Mouse (Mus musculus) hindbrain, embryonic 13.5 days (tissue): ENCODE measurements around the gene G430095P16Rik. TPM values are rescaled to one million over a fixed set of nuclear protein-coding genes. Genes with fewer than 3 reads are reported as not detected.

Experiments
- ATAC-seq: fragments of 200-750 bp; cut with Nextera tagmentation; 2 replicates; pipeline ENCODE4 v1.8.0; 2017; ENCODE audit warnings: moderate TSS enrichment; ENCODE audit not compliant: low FRiP score
- H3K27ac ChIP-seq: fragments of 300-500 bp; sonication (generic); 2 replicates; pipeline ENCODE4 v1.5.1; 2015; ENCODE audit warnings: inconsistent platforms, mild to moderate bottlenecking, moderate library complexity
- H3K27me3 ChIP-seq: fragments of 300-500 bp; sonication (generic); 2 replicates; pipeline ENCODE4 v1.6.1; 2015; ENCODE audit warnings: mild to moderate bottlenecking, inconsistent platforms
- H3K36me3 ChIP-seq: fragments of 300-500 bp; sonication (generic); 2 replicates; pipeline ENCODE4 v1.6.1; 2015; ENCODE audit warnings: mild to moderate bottlenecking, inconsistent platforms
- H3K4me1 ChIP-seq: fragments of 300-500 bp; sonication (generic); replicated peaks from 2 replicates; pipeline ENCODE4 v1.6.1; 2015; ENCODE audit warnings: inconsistent platforms
- H3K4me2 ChIP-seq: fragments of 300-500 bp; sonication (generic); 2 replicates; pipeline ENCODE4 v1.6.1; 2015; ENCODE audit warnings: inconsistent platforms, mild to moderate bottlenecking, moderate library complexity
- H3K4me3 ChIP-seq: fragments of 300-500 bp; sonication (generic); 2 replicates; pipeline ENCODE4 v1.5.1; 2015; ENCODE audit warnings: mild to moderate bottlenecking, inconsistent platforms
- H3K9ac ChIP-seq: fragments of 300-500 bp; sonication (generic); 2 replicates; pipeline ENCODE4 v1.6.1; 2015; ENCODE audit warnings: mild to moderate bottlenecking, inconsistent platforms
- H3K9me3 ChIP-seq: fragments of 300-500 bp; sonication (generic); 2 replicates; pipeline ENCODE4 v1.6.1; 2016; ENCODE audit warnings: inconsistent platforms
- WGBS: fragments of 180-500 bp; shearing (Covaris S2); methylation state at CpG from one replicate; pipeline ENCODE4 v1.1.7; 2015; 5-methylcytosine and 5-hydroxymethylcytosine counted together
- polyA plus RNA-seq: library from polyadenylated mRNA; unstranded; fragments of >200 nt; fragmentation: Nextera tagmentation; extraction: Ambion mirVana; gene quantifications from 2 replicates; pipeline ENCODE4 v1.2.1, GENCODE M21; 2015

Gene G430095P16Rik
- polyA plus RNA-seq, 1 experiment from 2014 or later, result 1.0 TPM

DNA sequence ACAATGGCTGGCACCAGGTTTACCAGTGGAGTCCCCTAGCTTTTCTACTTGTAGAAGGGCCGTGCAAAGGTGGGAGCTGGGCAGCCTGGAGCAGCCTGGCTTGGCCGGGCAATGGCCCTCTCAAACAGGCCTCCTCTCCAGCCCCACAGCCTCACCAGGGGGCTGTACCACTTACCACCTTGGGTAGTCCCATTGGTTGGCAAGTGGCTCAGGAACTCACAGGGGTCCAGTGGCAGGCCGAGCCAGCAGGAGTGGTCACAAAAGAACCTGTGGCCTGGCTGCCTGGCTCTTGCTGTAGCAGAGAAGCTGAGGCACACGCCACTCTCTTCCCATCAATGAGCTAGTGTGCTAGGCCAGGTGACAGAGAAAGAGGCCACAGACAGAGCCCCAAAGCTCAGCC is 8.6 kb upstream of the G430095P16Rik start:
- Histone ChIP-seq H3K4me1 (peaks cover 60% of the 10 kb centered on the region), H3K4me2 (no peak overlapping the region), H3K27ac (peak overlapping the region; percentile 92), H3K4me3 (no peak overlapping the region), H3K36me3 (peaks cover 5% of the 10 kb centered on the region; the same call in 1 of the 2 replicates), H3K9me3 (no peaks in the 10 kb centered on the region), H3K27me3 (peaks cover 70% of the 10 kb centered on the region), H3K9ac (peak overlapping the region; percentile 19; the same call in 1 of the 2 replicates)
- no peak for ATAC-seq
- WGBS, result 55% methylated on average over 4 of the region's 4 CpGs

DNA sequence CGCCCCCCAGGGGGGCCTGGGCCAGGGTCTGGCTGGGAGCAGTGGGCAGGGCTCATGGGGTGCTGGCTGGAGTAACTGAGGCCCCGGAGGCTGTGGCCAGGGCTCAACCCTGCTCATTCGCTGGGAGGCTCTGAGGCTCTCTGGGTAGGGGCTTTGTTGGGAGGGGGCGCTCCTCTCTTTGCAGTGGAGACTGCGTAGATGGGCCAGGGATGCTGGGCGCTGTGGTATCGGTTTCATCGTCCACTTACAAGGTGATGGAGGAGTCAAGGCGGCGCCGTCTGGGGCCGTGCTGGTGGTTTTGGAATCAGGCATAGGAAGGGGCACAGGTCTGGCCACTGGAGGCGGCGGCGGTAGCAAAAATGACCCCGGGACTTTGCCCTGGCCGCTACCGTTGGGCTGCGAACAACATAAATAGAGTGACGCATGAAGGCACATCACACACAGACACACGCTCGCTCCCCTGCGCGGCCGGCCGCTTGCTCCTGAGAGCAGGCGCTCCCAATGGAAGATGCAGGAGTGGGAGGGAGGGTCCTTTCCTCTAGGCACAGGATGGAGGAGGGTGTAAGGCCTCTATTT is 6.8 kb upstream of the G430095P16Rik start:
- Histone ChIP-seq H3K4me1 (peaks cover 50% of the 10 kb centered on the region), H3K27ac (peak overlapping the region; percentile 75), H3K9me3 (no peaks in the 10 kb centered on the region), H3K4me3 (peak overlapping the region; percentile 20), H3K4me2 (peak overlapping the region; percentile 44), H3K9ac (peak overlapping the region; percentile 53; the same call in 1 of the 2 replicates), H3K36me3 (peaks cover 15% of the 10 kb centered on the region; the same call in 1 of the 2 replicates), H3K27me3 (peaks cover 75% of the 10 kb centered on the region)
- WGBS, result 6% methylated on average over 27 of the region's 27 CpGs
- no peak for ATAC-seq

DNA sequence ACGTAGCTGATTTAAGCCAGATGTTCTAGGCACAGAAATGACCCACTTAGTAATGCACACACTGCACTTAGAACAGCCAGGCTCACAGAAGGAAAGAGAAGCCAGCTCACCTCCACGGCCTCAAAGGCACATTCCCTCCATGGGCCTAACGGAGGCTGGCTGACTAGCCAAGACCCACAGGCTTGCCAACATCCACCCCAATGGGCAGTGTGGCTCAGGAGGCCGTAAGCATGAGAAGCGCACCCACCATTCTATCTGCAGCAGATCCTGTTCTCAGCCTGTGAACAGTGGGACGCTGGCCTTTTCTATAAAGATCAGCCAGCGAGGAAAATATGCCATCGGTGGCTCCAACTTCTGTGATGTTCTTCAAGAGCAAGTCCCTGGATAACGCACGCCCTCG is 6.0 kb upstream of the G430095P16Rik start:
- no peak overlapping the region for H3K4me2 ChIP-seq
- peaks cover 76% of the 10 kb centered on the region for H3K27me3 ChIP-seq
- no peak overlapping the region for H3K9ac ChIP-seq
- ATAC-seq, result no peak
- H3K4me1 ChIP-seq, result peaks cover 42% of the 10 kb centered on the region
- WGBS, result 87% methylated on average over 11 of the region's 11 CpGs
- H3K4me3 ChIP-seq, result no peak overlapping the region
- 0 out of 2 replicates have a peak overlapping the region, but pooled peaks have one; percentile 35 for H3K27ac ChIP-seq
- H3K9me3 ChIP-seq, result no peaks in the 10 kb centered on the region
- peaks cover 20% of the 10 kb centered on the region; the same call in 1 of the 2 replicates for H3K36me3 ChIP-seq

- no peak overlapping the region for H3K27ac ChIP-seq
- peaks cover 20% of the 10 kb centered on the region; the same call in 1 of the 2 replicates for H3K36me3 ChIP-seq
- ATAC-seq, result no peak
- H3K4me2 ChIP-seq, result no peak overlapping the region
- no peaks in the 10 kb centered on the region for H3K9me3 ChIP-seq
- H3K4me1 ChIP-seq, result peaks cover 39% of the 10 kb centered on the region
- H3K27me3 ChIP-seq, result peaks cover 83% of the 10 kb centered on the region
- no peak overlapping the region for H3K9ac ChIP-seq
- WGBS, result 89% methylated on average over 5 of the region's 5 CpGs
- H3K4me3 ChIP-seq, result no peak overlapping the region
Measured at GRCm38 (mm10) chr8:84718476-84718875, 4.3 kb upstream of the G430095P16Rik start.

- no peak overlapping the region for H3K27ac ChIP-seq
- no peak for ATAC-seq
- H3K4me1 ChIP-seq, result peaks cover 39% of the 10 kb centered on the region
- no peak overlapping the region for H3K9ac ChIP-seq
- H3K36me3 ChIP-seq, result peaks cover 20% of the 10 kb centered on the region; the same call in 1 of the 2 replicates
- peaks cover 81% of the 10 kb centered on the region for H3K27me3 ChIP-seq
- H3K9me3 ChIP-seq, result no peaks in the 10 kb centered on the region
- WGBS, result 82% methylated on average over 5 of the region's 5 CpGs
- H3K4me3 ChIP-seq, result no peak overlapping the region
- no peak overlapping the region for H3K4me2 ChIP-seq
Measured at GRCm38 (mm10) chr8:84718959-84719690, 3.7 kb upstream of the G430095P16Rik start.

DNA sequence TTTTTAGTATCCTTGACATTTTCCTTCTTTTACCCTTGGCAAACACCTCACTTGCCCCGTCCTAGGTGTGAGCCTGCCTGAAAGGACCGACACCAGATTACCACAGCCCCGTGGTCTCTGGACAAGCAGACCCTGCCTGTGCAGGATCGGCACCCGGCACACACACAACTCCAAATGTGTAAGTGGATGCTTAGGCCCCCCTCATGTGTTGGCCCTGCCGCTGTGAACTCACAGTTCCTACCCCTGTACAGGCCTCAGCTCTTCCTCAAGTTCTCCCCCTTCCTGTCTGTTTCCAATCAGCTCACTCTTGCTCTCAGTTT is 317 bp upstream of the G430095P16Rik start:
- peak; percentile 8; the same call in 1 of the 2 replicates for ATAC-seq

DNA sequence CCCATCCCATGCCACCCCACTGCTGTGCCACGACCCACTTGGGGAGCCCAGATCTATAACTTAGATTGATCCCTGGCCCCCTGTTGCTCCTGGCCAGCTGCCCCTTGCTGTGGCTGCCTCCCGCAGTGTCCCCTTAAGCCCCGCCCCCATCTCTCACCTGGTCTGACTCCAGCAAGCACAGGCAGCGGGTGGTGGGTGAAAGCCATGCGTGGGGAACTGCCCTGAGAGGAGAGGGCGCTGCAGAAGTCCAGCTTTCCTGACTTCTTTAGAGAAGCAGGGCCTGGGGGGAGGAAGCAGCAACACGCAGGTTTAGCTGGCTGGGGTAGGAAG is 729 bp downstream of the G430095P16Rik start:
- Histone ChIP-seq H3K4me1 (peaks cover 62% of the 10 kb centered on the region), H3K27me3 (peaks cover 64% of the 10 kb centered on the region), H3K4me2 (peak overlapping the region; percentile 26; the same call in 1 of the 2 replicates), H3K36me3 (peaks cover 32% of the 10 kb centered on the region), H3K9me3 (no peaks in the 10 kb centered on the region), H3K27ac (peak overlapping the region; percentile 89), H3K9ac (peak overlapping the region; percentile 63), H3K4me3 (no peak overlapping the region)
- no peak for ATAC-seq
- 24% methylated on average over 7 of the region's 7 CpGs for WGBS

More for the DNA sequence above, 317 bp upstream of the G430095P16Rik start:
- H3K27me3 ChIP-seq, result peaks cover 71% of the 10 kb centered on the region
- H3K9ac ChIP-seq, result 0 out of 2 replicates have a peak overlapping the region, but pooled peaks have one; percentile 19
- H3K4me2 ChIP-seq, result no peak overlapping the region
- WGBS, result 61% methylated on average over 6 of the region's 6 CpGs
- no peaks in the 10 kb centered on the region for H3K9me3 ChIP-seq
- peaks cover 32% of the 10 kb centered on the region for H3K36me3 ChIP-seq
- no peak overlapping the region for H3K4me3 ChIP-seq
- H3K4me1 ChIP-seq, result peaks cover 54% of the 10 kb centered on the region
- peak overlapping the region; percentile 89 for H3K27ac ChIP-seq

DNA sequence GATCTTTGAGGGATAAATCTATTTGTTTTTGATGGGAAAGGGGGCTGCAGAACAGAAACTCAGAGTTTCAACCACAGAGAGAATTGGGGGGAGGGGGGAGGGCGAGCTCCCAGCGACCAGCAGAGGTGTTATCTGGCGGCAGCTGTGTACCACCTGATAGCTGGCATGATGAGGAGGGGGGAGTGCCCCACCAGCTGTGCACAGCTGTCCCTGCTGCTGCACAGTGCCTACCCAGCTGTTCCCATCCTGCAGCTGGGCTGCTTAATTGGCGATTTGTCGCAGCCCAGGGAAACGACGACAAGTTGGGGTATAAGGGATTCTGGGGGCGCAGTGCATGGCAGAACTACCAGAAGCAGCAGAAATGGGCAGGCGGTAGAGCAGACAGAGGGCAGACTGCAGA is 1.9 kb downstream of the G430095P16Rik start:
- Histone ChIP-seq H3K9me3 (no peaks in the 10 kb centered on the region), H3K36me3 (peaks cover 26% of the 10 kb centered on the region), H3K4me2 (no peak overlapping the region), H3K9ac (peak overlapping the region; percentile 55; the same call in 1 of the 2 replicates), H3K4me3 (no peak overlapping the region), H3K27me3 (peaks cover 54% of the 10 kb centered on the region), H3K4me1 (peaks cover 73% of the 10 kb centered on the region), H3K27ac (peak overlapping the region; percentile 89)
- WGBS, result 42% methylated on average over 9 of the region's 9 CpGs
- ATAC-seq, result no peak

GRCm38 (mm10) chr8:84725246-84725940 is 2.6 kb downstream of the G430095P16Rik start:
- Histone ChIP-seq H3K4me2 (no peak overlapping the region), H3K27ac (peak overlapping the region; percentile 89), H3K4me3 (no peak overlapping the region), H3K36me3 (peaks cover 19% of the 10 kb centered on the region), H3K9me3 (no peaks in the 10 kb centered on the region), H3K4me1 (peaks cover 77% of the 10 kb centered on the region), H3K9ac (peak overlapping the region; percentile 55; the same call in 1 of the 2 replicates), H3K27me3 (peaks cover 52% of the 10 kb centered on the region)
- ATAC-seq, result no peak
- WGBS, result 68% methylated on average over 10 of the region's 10 CpGs

- 24% methylated on average over 3 of the region's 3 CpGs for WGBS
- no peak for ATAC-seq
- Histone ChIP-seq H3K4me3 (no peak overlapping the region), H3K27me3 (peaks cover 48% of the 10 kb centered on the region), H3K27ac (peak overlapping the region; percentile 89), H3K4me1 (peaks cover 82% of the 10 kb centered on the region), H3K4me2 (no peak overlapping the region), H3K9me3 (no peaks in the 10 kb centered on the region), H3K9ac (no peak overlapping the region), H3K36me3 (peaks cover 18% of the 10 kb centered on the region)
Measured at GRCm38 (mm10) chr8:84725941-84726259, 3.1 kb downstream of the G430095P16Rik start.

- H3K9ac ChIP-seq, result no peak overlapping the region
- peaks cover 12% of the 10 kb centered on the region; the same call in 1 of the 2 replicates for H3K36me3 ChIP-seq
- peaks cover 95% of the 10 kb centered on the region for H3K4me1 ChIP-seq
- peak overlapping the region; percentile 90 for H3K27ac ChIP-seq
- 0 out of 2 replicates have a peak overlapping the region, but pooled peaks have one; percentile 1 for H3K4me2 ChIP-seq
- H3K27me3 ChIP-seq, result peaks cover 47% of the 10 kb centered on the region
- ATAC-seq, result peak; percentile 68
- H3K9me3 ChIP-seq, result no peaks in the 10 kb centered on the region
- H3K4me3 ChIP-seq, result no peak overlapping the region
- 48% methylated on average over 3 of the region's 3 CpGs for WGBS
Measured at GRCm38 (mm10) chr8:84728474-84728873, 5.7 kb downstream of the G430095P16Rik start.

- H3K4me2 ChIP-seq, result no peak overlapping the region
- H3K27ac ChIP-seq, result peak overlapping the region; percentile 90
- H3K4me1 ChIP-seq, result peaks cover 89% of the 10 kb centered on the region
- 86% methylated on average over 16 of the region's 16 CpGs for WGBS
- ATAC-seq, result no peak
- no peak overlapping the region for H3K4me3 ChIP-seq
- peaks cover 50% of the 10 kb centered on the region for H3K27me3 ChIP-seq
- H3K9me3 ChIP-seq, result no peaks in the 10 kb centered on the region
- no peak overlapping the region for H3K9ac ChIP-seq
- H3K36me3 ChIP-seq, result peaks cover 12% of the 10 kb centered on the region; the same call in 1 of the 2 replicates
Measured at GRCm38 (mm10) chr8:84729921-84730362, 7.1 kb downstream of the G430095P16Rik start.
